Mouse (Mus musculus) forebrain, embryonic 13.5 days (tissue): Measurements from ENCODE around the gene Stx12. TPM values are rescaled to one million over a fixed set of nuclear protein-coding genes. Genes with fewer than 3 reads are reported as not detected.

Source experiments
- ATAC-seq: fragments of 200-750 bp; cut with Nextera tagmentation; 2 replicates; pipeline ENCODE4 v1.8.0; 2017
- H3K27ac ChIP-seq: fragments of 300-500 bp; sonication (generic); 2 replicates; pipeline ENCODE4 v1.5.1; 2015; ENCODE audit warnings: inconsistent platforms, mild to moderate bottlenecking, moderate library complexity
- H3K27me3 ChIP-seq: fragments of 300-500 bp; sonication (generic); 2 replicates; pipeline ENCODE4 v1.6.1; 2015; ENCODE audit warnings: mild to moderate bottlenecking, inconsistent platforms
- H3K36me3 ChIP-seq: fragments of 300-500 bp; sonication (generic); 2 replicates; pipeline ENCODE4 v1.6.1; 2015; ENCODE audit warnings: mild to moderate bottlenecking, inconsistent platforms; ENCODE audit not compliant: poor library complexity, severe bottlenecking
- H3K4me1 ChIP-seq: fragments of 300-500 bp; sonication (generic); 2 replicates; pipeline ENCODE4 v1.6.1; 2015; ENCODE audit warnings: inconsistent platforms
- H3K4me2 ChIP-seq: fragments of 300-500 bp; sonication (generic); 2 replicates; pipeline ENCODE4 v1.6.1; 2015; ENCODE audit warnings: inconsistent platforms, mild to moderate bottlenecking, moderate library complexity
- H3K4me3 ChIP-seq: fragments of 300-500 bp; sonication (generic); 2 replicates; pipeline ENCODE4 v1.5.1; 2015; ENCODE audit warnings: mild to moderate bottlenecking, inconsistent platforms
- H3K9ac ChIP-seq: fragments of 300-500 bp; sonication (generic); 2 replicates; pipeline ENCODE4 v1.6.1; 2015; ENCODE audit warnings: mild to moderate bottlenecking, inconsistent platforms
- H3K9me3 ChIP-seq: fragments of 300-500 bp; sonication (generic); replicated peaks from 2 replicates; pipeline ENCODE4 v1.6.1; 2016; ENCODE audit warnings: inconsistent platforms
- WGBS: fragments of 180-500 bp; shearing (Covaris S2); methylation state at CpG from one replicate; pipeline ENCODE4 v1.1.7; 2015; 5-methylcytosine and 5-hydroxymethylcytosine counted together
- polyA plus RNA-seq: library from polyadenylated mRNA; unstranded; fragments of >200 nt; fragmentation: Nextera tagmentation; extraction: Ambion mirVana; gene quantifications from 2 replicates; pipeline ENCODE4 v1.2.1, GENCODE M21; 2015

Gene Stx12
- polyA plus RNA-seq, 1 experiment from 2014 or later = 116 TPM

- no peak overlapping the region for H3K9ac ChIP-seq
- no peaks in the 10 kb centered on the region for H3K9me3 ChIP-seq
- H3K4me2 ChIP-seq = no peak overlapping the region
- no peak overlapping the region for H3K4me3 ChIP-seq
- no peak for ATAC-seq
- 75% methylated on average over 5 of the region's 5 CpGs for WGBS
- no peaks in the 10 kb centered on the region for H3K4me1 ChIP-seq
- no peaks in the 10 kb centered on the region for H3K27me3 ChIP-seq
- H3K27ac ChIP-seq = no peak overlapping the region
- no peaks in the 10 kb centered on the region for H3K36me3 ChIP-seq
These were observed 79.2 kb downstream of the Stx12 start for GRCm38 (mm10) chr4:132805146-132805545.

- no peaks in the 10 kb centered on the region for H3K27me3 ChIP-seq
- H3K4me3 ChIP-seq = no peak overlapping the region
- H3K27ac ChIP-seq = no peak overlapping the region
- H3K9me3 ChIP-seq = no peaks in the 10 kb centered on the region
- H3K9ac ChIP-seq = no peak overlapping the region
- no peak overlapping the region for H3K4me2 ChIP-seq
- H3K36me3 ChIP-seq = no peaks in the 10 kb centered on the region
- no peaks in the 10 kb centered on the region for H3K4me1 ChIP-seq
- WGBS = 97% methylated on average over 6 of the region's 6 CpGs
- no peak for ATAC-seq
These were observed 80.0 kb downstream of the Stx12 start for GRCm38 (mm10) chr4:132804331-132804730.

GRCm38 (mm10) chr4:132803876-132804275 lies 80.4 kb downstream of the Stx12 start:
- H3K27me3 ChIP-seq = no peaks in the 10 kb centered on the region
- H3K9ac ChIP-seq = no peak overlapping the region
- WGBS = 96% methylated on average over 7 of the region's 7 CpGs
- no peaks in the 10 kb centered on the region for H3K9me3 ChIP-seq
- no peak overlapping the region for H3K4me3 ChIP-seq
- H3K36me3 ChIP-seq = no peaks in the 10 kb centered on the region
- no peaks in the 10 kb centered on the region for H3K4me1 ChIP-seq
- ATAC-seq = no peak
- H3K4me2 ChIP-seq = no peak overlapping the region
- no peak overlapping the region for H3K27ac ChIP-seq

Other genes with a start within 250 kb of the Stx12 start
- gene Eya3, start 245.5 kb downstream of the Stx12 start, polyA plus RNA-seq = 24.1 and 25.3 TPM in 2 replicates
- 3.2 and 3.3 TPM in 2 replicates for gene Xkr8, start 152.0 kb downstream of the Stx12 start, polyA plus RNA-seq
- 1.7 and 2.7 TPM in 2 replicates for gene Smpdl3b, start 127.3 kb downstream of the Stx12 start, polyA plus RNA-seq
- 114 and 123 TPM in 2 replicates for gene Rpa2, start 116.2 kb downstream of the Stx12 start, polyA plus RNA-seq
- gene Themis2, start 88.1 kb downstream of the Stx12 start, polyA plus RNA-seq = 0.20 and 0.26 TPM in 2 replicates
- 62.5 and 70.5 TPM in 2 replicates for gene Ppp1r8, start 41.3 kb downstream of the Stx12 start, polyA plus RNA-seq
- 35.2 and 43.5 TPM in 2 replicates for gene Fam76a, start 38.0 kb upstream of the Stx12 start, polyA plus RNA-seq
- not detected in 2 replicates for gene Fgr, start 89.6 kb upstream of the Stx12 start, polyA plus RNA-seq
- gene Ahdc1, start 126.8 kb upstream of the Stx12 start, polyA plus RNA-seq = 7.3 and 8.1 TPM in 2 replicates
- gene Wasf2, start 246.0 kb upstream of the Stx12 start, polyA plus RNA-seq = 36.7 and 42.9 TPM in 2 replicates